8 mouse cellular contexts compared by ENCODE assay signal in the genomic region with DNA sequence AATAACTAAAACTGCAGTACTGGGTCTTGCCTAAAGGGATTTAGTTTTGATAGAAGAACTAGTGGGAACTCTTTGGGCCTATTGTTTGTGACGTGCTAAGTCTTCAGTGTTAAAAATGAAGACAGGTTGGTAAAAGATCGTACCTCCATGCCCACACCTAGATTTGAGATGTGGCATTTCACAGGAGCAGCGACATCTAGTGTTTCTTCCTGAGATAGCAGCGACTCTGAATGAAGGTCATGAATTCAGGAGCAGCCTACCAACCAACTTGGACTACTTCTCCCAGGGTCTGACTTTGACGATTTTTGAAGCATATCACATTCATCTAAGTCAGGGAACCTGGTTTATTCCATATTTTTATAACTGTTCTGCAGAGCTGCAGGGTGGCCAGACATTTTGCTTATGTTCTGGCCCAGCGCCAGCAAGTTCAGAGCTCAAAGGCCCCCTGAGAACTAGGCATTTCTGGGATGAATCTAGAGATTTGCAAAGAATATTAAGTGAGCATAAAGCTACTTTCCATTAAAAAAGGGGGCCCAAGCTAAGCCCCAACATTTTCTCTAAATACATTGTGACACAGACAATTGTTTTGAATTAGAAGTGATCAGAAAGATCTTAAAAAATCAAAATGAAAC.
DNase-seq lines count a peak whose midpoint lies in the region; ATAC-seq and TF ChIP-seq lines count a peak whose summit lies in the region.

No protein-coding gene starts in this region.

- peak; percentile 10 for DNase-seq in kidney, adult 11 months
- DNase-seq in cerebellum, adult 11 months: peak; percentile 9
- DNase-seq in hindlimb bud, embryonic 11.5 days (ENCODE audit: extremely low spot score, low read depth, low spot score): peak; percentile 28
- peak; percentile 88 for DNase-seq in lung, embryonic 14.5 days
- peak; percentile 57 for DNase-seq in right cerebral cortex, postnatal 4 days

- no peak; the same call in 1 of the 2 replicates for ATAC-seq in kidney, embryonic 16.5 days (ENCODE audit: low FRiP score, low TSS enrichment)
- ATAC-seq in forebrain, embryonic 16.5 days: peak; percentile 57
- ATAC-seq in lung, embryonic 14.5 days (ENCODE audit: insufficient read depth): peak; percentile 35; the same call in 1 of the 2 replicates

- no peaks in the 10 kb centered on the region for H3K36me3 ChIP-seq in kidney, embryonic 16.5 days (ENCODE audit: insufficient read depth, low read length)
- no peaks in the 10 kb centered on the region for H3K36me3 ChIP-seq in E14TG2a.4 (ENCODE audit: insufficient read depth, low read length)
- no peaks in the 10 kb centered on the region for H3K36me3 ChIP-seq in forebrain, embryonic 16.5 days (ENCODE audit: control insufficient read depth, insufficient read depth)
- no peaks in the 10 kb centered on the region for H3K36me3 ChIP-seq in lung, embryonic 14.5 days (ENCODE audit: insufficient read depth)

- TF ChIP-seq CTCF in E14TG2a.4 (conservative IDR thresholded peaks at IDR 0.05; ENCODE audit: low read length): peak; percentile 76
- peak; percentile 77 for TF ChIP-seq CTCF in lung, embryonic 14.5 days (IDR thresholded peaks at IDR 0.05; ENCODE audit: low read depth)

- H3K4me2 ChIP-seq in kidney, embryonic 16.5 days (replicated peaks; ENCODE audit: low read depth, low read length): no peak overlapping the region
- H3K4me2 ChIP-seq in forebrain, embryonic 16.5 days (ENCODE audit: low read length): no peak overlapping the region
- no peak overlapping the region for H3K4me2 ChIP-seq in lung, embryonic 14.5 days

- no peak overlapping the region for H3K4me3 ChIP-seq in kidney, embryonic 16.5 days (ENCODE audit: low read length)
- no peak overlapping the region for H3K4me3 ChIP-seq in E14TG2a.4 (replicated peaks; ENCODE audit: low read length)
- no peak overlapping the region for H3K4me3 ChIP-seq in forebrain, embryonic 16.5 days (replicated peaks; ENCODE audit: low read length)
- H3K4me3 ChIP-seq in lung, embryonic 14.5 days (ENCODE audit: low read depth, low read length): no peak overlapping the region

- no peaks in the 10 kb centered on the region for H3K9me3 ChIP-seq in kidney, embryonic 16.5 days (ENCODE audit: low read length)
- H3K9me3 ChIP-seq in E14TG2a.4 (ENCODE audit: low read length): no peaks in the 10 kb centered on the region
- no peaks in the 10 kb centered on the region for H3K9me3 ChIP-seq in forebrain, embryonic 16.5 days (ENCODE audit: control insufficient read depth, low read length)
- H3K9me3 ChIP-seq in lung, embryonic 14.5 days (ENCODE audit: low read depth, low read length): no peaks in the 10 kb centered on the region

- H3K4me1 ChIP-seq in kidney, embryonic 16.5 days (ENCODE audit: insufficient read depth, low read length): no peaks in the 10 kb centered on the region
- no peaks in the 10 kb centered on the region for H3K4me1 ChIP-seq in E14TG2a.4 (replicated peaks; ENCODE audit: low read depth, low read length)
- H3K4me1 ChIP-seq in forebrain, embryonic 16.5 days (replicated peaks; ENCODE audit: control insufficient read depth, insufficient read depth, low read length): no peaks in the 10 kb centered on the region
- 0 out of 2 replicates have a peak, but pooled peaks cover 6% of the 10 kb centered on the region for H3K4me1 ChIP-seq in lung, embryonic 14.5 days (ENCODE audit: insufficient read depth)

- H3K27ac ChIP-seq in kidney, embryonic 16.5 days (ENCODE audit: low read length): no peak overlapping the region
- H3K27ac ChIP-seq in forebrain, embryonic 16.5 days (ENCODE audit: low read length): no peak overlapping the region
- no peak overlapping the region for H3K27ac ChIP-seq in lung, embryonic 14.5 days (ENCODE audit: low read depth)

- no peaks in the 10 kb centered on the region for H3K27me3 ChIP-seq in kidney, embryonic 16.5 days (ENCODE audit: insufficient read depth, low read length)
- H3K27me3 ChIP-seq in E14TG2a.4 (ENCODE audit: insufficient read depth, low read length): no peaks in the 10 kb centered on the region
- H3K27me3 ChIP-seq in forebrain, embryonic 16.5 days (replicated peaks; ENCODE audit: control insufficient read depth, insufficient read depth, low read length): no peaks in the 10 kb centered on the region
- H3K27me3 ChIP-seq in lung, embryonic 14.5 days (ENCODE audit: insufficient read depth, low read length): no peaks in the 10 kb centered on the region

- H3K9ac ChIP-seq in kidney, embryonic 16.5 days (replicated peaks; ENCODE audit: low read length): no peak overlapping the region
- no peak overlapping the region for H3K9ac ChIP-seq in forebrain, embryonic 16.5 days (replicated peaks; ENCODE audit: low read depth, low read length)
- H3K9ac ChIP-seq in lung, embryonic 14.5 days: no peak overlapping the region

- WGBS in kidney, embryonic 16.5 days: 26% methylated on average over 6 of the region's 6 CpGs
- WGBS in forebrain, embryonic 16.5 days: 20% methylated on average over 6 of the region's 6 CpGs
- 18% methylated on average over 6 of the region's 6 CpGs for WGBS in lung, embryonic 14.5 days

Comparison
In these comparisons a context has a peak if more than half of its experiments do, and no peak if none do; other contexts are left out.
1. DNase-seq: peak in every context shown above with its lines; median percentile 88 in lung, embryonic 14.5 days; 57 in right cerebral cortex, postnatal 4 days; 28 in hindlimb bud, embryonic 11.5 days; 10 in kidney, adult 11 months; 9 in cerebellum, adult 11 months.